Mouse (Mus musculus) heart, adult 2 months (tissue): ENCODE data around the gene Fus. TPM values are rescaled to one million over a fixed set of nuclear protein-coding genes. Genes with fewer than 3 reads are reported as not detected.

Experiments used
- DNase-seq, 2 experiments: peaks; one replicate each; pipeline ENCODE4 v3.0.0; 2021
- H3K27ac ChIP-seq: fragments of 200-600 bp; 2 replicates; pipeline ENCODE4 v1.8.1; 2022
- H3K27me3 ChIP-seq: fragments of 200-500 bp; 2 replicates; pipeline ENCODE4 v1.6.1; 2012; ENCODE audit warnings: mild to moderate bottlenecking, low read length, inconsistent platforms, mixed read lengths; ENCODE audit not compliant: control insufficient read depth, insufficient read depth
- H3K36me3 ChIP-seq: fragments of 200-500 bp; 2 replicates; pipeline ENCODE4 v1.6.1; 2012; ENCODE audit warnings: low read length, inconsistent platforms; ENCODE audit not compliant: control insufficient read depth, insufficient read depth
- H3K4me1 ChIP-seq: fragments of 200-500 bp; 2 replicates; pipeline ENCODE4 v1.6.1; 2011; ENCODE audit warnings: low read length; ENCODE audit not compliant: control insufficient read depth, insufficient read depth
- H3K4me3 ChIP-seq: fragments of 200-600 bp; 2 replicates; pipeline ENCODE4 v1.8.1; 2022
- H3K79me2 ChIP-seq: fragments of 200-500 bp; replicated peaks from 2 replicates; pipeline ENCODE4 v1.6.1; 2012; ENCODE audit warnings: mild to moderate bottlenecking, inconsistent platforms, low read length, moderate library complexity, mixed read lengths; ENCODE audit not compliant: control insufficient read depth, insufficient read depth
- H3K9ac ChIP-seq: fragments of 200-500 bp; 2 replicates; pipeline ENCODE4 v1.6.1; 2012; ENCODE audit warnings: low read depth, mild to moderate bottlenecking, control low read depth, inconsistent platforms, low read length, mixed read lengths
- CTCF ChIP-seq: fragments of 200-600 bp; IDR thresholded peaks from 2 replicates; pipeline ENCODE4 v1.8.1; 2022; ENCODE audit warnings: antibody characterized with exemption, mild to moderate bottlenecking, moderate library complexity
- EP300 ChIP-seq: fragments of 200-500 bp; IDR thresholded peaks from 2 replicates; pipeline ENCODE4 v1.6.1; 2011; ENCODE audit warnings: low read depth, low read length, control low read depth; ENCODE audit not compliant: insufficient read depth
- POLR2A ChIP-seq: fragments of 200-500 bp; IDR thresholded peaks from 2 replicates; pipeline ENCODE4 v1.6.1; 2011; ENCODE audit warnings: mild to moderate bottlenecking, low read depth, low read length, control low read depth; ENCODE audit not compliant: insufficient read depth
- WGBS: fragments of 180-500 bp; shearing (Covaris S2); methylation state at CpG from one replicate; pipeline ENCODE4 v1.1.7; 2018; 5-methylcytosine and 5-hydroxymethylcytosine counted together
- intact Hi-C: fragments of 180-260 bp; cut with DNase I; formaldehyde crosslinking; loops from one replicate; pipeline ENCODE4 v1.15.1; 2025
- long read RNA-seq: library from polyadenylated mRNA; stranded (forward); transcript quantifications from one replicate; pipeline ENCODE4 v2.0.0, GENCODE M21; 2021
- polyA plus RNA-seq: library from polyadenylated mRNA; depleted of rRNA; stranded (reverse); fragments of >200 nt; gene quantifications from 2 replicates; pipeline ENCODE4 v1.2.3, GENCODE M21; 2012; rRNA removed
- total RNA-seq, 2 experiments: library from RNA; stranded (reverse); gene quantifications; 2 replicates each; pipeline ENCODE4 v1.2.3; 2021

Fus gene
- total RNA-seq (100 to 1,000 TPM; 151 to 181 TPM), polyA plus RNA-seq (222 and 261 TPM in 2 replicates)
- long read RNA-seq, full-length matches to known transcripts = 2 of 27 reads
- long read RNA-seq, partial matches to known transcripts = 9 of 27 reads
- long read RNA-seq, other reads (novel, unspliced or antisense) = 16 of 27 reads

- Histone ChIP-seq H3K4me3 (peak within 1 kb of the TSS; percentile 93), H3K79me2 (no peaks in the 10 kb centered on the region), H3K4me1 (peaks cover 5% of the 10 kb centered on the region), H3K36me3 (peaks cover 15% of the 10 kb centered on the region), H3K9ac (peak within 1 kb of the TSS; percentile 92), H3K27ac (peak within 1 kb of the TSS; percentile 96), H3K27me3 (no peaks in the 10 kb centered on the region)
- WGBS = under 1% methylated on average over 92 of the region's 92 CpGs
- TF ChIP-seq CTCF (peak; percentile 33), EP300 (peak; percentile 76), POLR2A (peak; percentile 100)
- peak; percentile 96 to 98 for DNase-seq
- intact Hi-C loops = no loop called here
These were observed at the start of gene Fus for GRCm38 (mm10) chr7:127967004-127967921. Gene Fus (plus strand): TSS chr7:127967457.

GRCm38 (mm10) chr7:127918203-127918602, 49.1 kb upstream of the Fus start:
- H3K27ac ChIP-seq = no peak overlapping the region
- TF ChIP-seq POLR2A = no peak
- TF ChIP-seq EP300 = no peak
- TF ChIP-seq CTCF = peak; percentile 74
- H3K36me3 ChIP-seq = no peaks in the 10 kb centered on the region
- intact Hi-C loops = loop anchor here (5.0 kb wide), 1 partner anchor 121 kb away; no protein-coding TSS in a partner anchor
- H3K79me2 ChIP-seq = no peaks in the 10 kb centered on the region
- H3K4me1 ChIP-seq = no peaks in the 10 kb centered on the region
- no peaks in the 10 kb centered on the region for H3K27me3 ChIP-seq
- 56% methylated on average over 3 of the region's 3 CpGs for WGBS
- peak in 1 of 2 experiments; percentile 35 for DNase-seq
- no peak overlapping the region for H3K9ac ChIP-seq
- no peak overlapping the region for H3K4me3 ChIP-seq

GRCm38 (mm10) chr7:127919290-127919689, 48.0 kb upstream of the Fus start:
- Histone ChIP-seq H3K9ac (no peak overlapping the region), H3K4me1 (no peaks in the 10 kb centered on the region), H3K36me3 (no peaks in the 10 kb centered on the region), H3K27me3 (no peaks in the 10 kb centered on the region), H3K4me3 (no peak overlapping the region), H3K27ac (no peak overlapping the region), H3K79me2 (no peaks in the 10 kb centered on the region)
- no peak for DNase-seq
- TF ChIP-seq CTCF (peak; percentile 50), POLR2A (no peak)
- WGBS = 80% methylated on average over 7 of the region's 7 CpGs
- intact Hi-C loops = loop anchor here (5.0 kb wide), 1 partner anchor 122 kb away; no protein-coding TSS in a partner anchor

- Histone ChIP-seq H3K36me3 (no peaks in the 10 kb centered on the region), H3K27me3 (no peaks in the 10 kb centered on the region), H3K27ac (no peak overlapping the region), H3K9ac (no peak overlapping the region), H3K4me3 (no peak overlapping the region), H3K79me2 (no peaks in the 10 kb centered on the region), H3K4me1 (no peaks in the 10 kb centered on the region)
- DNase-seq = no peak
- no peak for TF ChIP-seq POLR2A
- peak; percentile 49 for TF ChIP-seq CTCF
- intact Hi-C loops = no loop called here
- WGBS = 57% methylated on average over 8 of the region's 8 CpGs
These were observed 45.7 kb upstream of the Fus start for GRCm38 (mm10) chr7:127921516-127921915.

GRCm38 (mm10) chr7:127922451-127923275, 44.6 kb upstream of the Fus start:
- Histone ChIP-seq H3K27ac (no peak overlapping the region), H3K4me1 (no peaks in the 10 kb centered on the region), H3K36me3 (no peaks in the 10 kb centered on the region), H3K27me3 (no peaks in the 10 kb centered on the region), H3K9ac (no peak overlapping the region), H3K79me2 (no peaks in the 10 kb centered on the region), H3K4me3 (no peak overlapping the region)
- intact Hi-C loops = no loop called here
- TF ChIP-seq EP300 (no peak), POLR2A (no peak), CTCF (no peak)
- WGBS = 77% methylated on average over 6 of the region's 6 CpGs
- no peak for DNase-seq
